Mouse (Mus musculus) midbrain, embryonic 10.5 days (tissue): ENCODE measurements around the gene Ccdc186. TPM values are rescaled to one million over a fixed set of nuclear protein-coding genes. Genes with fewer than 3 reads are reported as not detected.

Experiments
- DNase-seq: peaks from one replicate; pipeline ENCODE4 v3.0.0-alpha.2; 2017; ENCODE audit warnings: low spot score
- H3K27ac ChIP-seq: fragments of 300-500 bp; sonication (generic); replicated peaks from 2 replicates; pipeline ENCODE4 v1.5.1; 2016; ENCODE audit warnings: mild to moderate bottlenecking
- H3K27me3 ChIP-seq: fragments of 300-500 bp; sonication (generic); 2 replicates; pipeline ENCODE4 v1.6.1; 2016; ENCODE audit warnings: low read depth, mild to moderate bottlenecking; ENCODE audit not compliant: poor library complexity, severe bottlenecking
- H3K36me3 ChIP-seq: fragments of 300-500 bp; sonication (generic); 2 replicates; pipeline ENCODE4 v1.6.1; 2016; ENCODE audit warnings: mild to moderate bottlenecking, moderate library complexity
- H3K4me1 ChIP-seq: fragments of 300-500 bp; sonication (generic); 2 replicates; pipeline ENCODE4 v1.6.1; 2016
- H3K4me3 ChIP-seq: fragments of 300-500 bp; sonication (generic); 2 replicates; pipeline ENCODE4 v1.5.1; 2016; ENCODE audit warnings: mild to moderate bottlenecking, moderate library complexity
- H3K9me3 ChIP-seq: fragments of 300-500 bp; sonication (generic); replicated peaks from 2 replicates; pipeline ENCODE4 v1.6.1; 2016; ENCODE audit warnings: mild to moderate bottlenecking
- whole genome bisulfite sequencing: fragments of 180-500 bp; shearing (Covaris S2); methylation state at CpG from one replicate; pipeline ENCODE4 v1.1.7; 2016; 5-methylcytosine and 5-hydroxymethylcytosine counted together
- polyA plus RNA-seq: library from polyadenylated mRNA; unstranded; fragments of >200 nt; fragmentation: Nextera tagmentation; extraction: Ambion mirVana; gene quantifications from 2 replicates; pipeline ENCODE4 v1.2.1, GENCODE M21; 2016

Ccdc186 gene
- polyA plus RNA-seq, 1 experiment from 2014 or later = 15.4 TPM

DNA sequence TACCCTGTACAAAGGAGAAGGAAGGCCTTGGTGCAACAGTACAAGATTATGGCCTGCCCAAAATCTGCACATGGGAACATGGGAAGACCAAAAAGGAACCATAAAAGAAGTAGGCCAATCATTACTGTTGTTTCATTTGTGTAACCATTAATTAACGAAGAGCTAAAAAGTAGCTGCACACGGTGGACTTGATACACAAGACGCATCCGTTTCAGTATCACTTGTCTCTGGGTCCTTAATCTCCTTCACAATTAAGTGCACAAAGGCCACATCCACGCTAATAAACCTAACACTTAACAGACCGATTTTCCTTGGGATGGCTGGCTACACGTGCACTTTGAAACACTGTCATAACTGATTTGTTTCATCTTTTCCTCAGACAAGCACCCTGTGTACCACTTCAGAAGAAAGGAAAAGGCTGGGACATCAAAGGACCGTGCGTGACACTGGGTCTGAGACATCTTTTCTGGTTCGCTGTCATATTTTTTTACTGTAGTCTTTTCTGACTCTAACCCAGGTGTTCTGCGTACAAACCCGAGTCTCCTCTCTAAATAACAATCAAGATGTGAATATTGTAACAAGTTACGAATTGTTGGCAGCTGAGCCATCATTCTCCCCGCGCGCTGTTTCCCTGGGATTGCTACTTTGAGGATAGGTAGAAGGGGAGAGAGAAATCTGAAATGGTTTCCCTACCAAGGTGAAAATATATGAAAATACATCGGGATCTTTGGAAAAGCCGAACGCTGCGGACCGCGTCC, 771 bp downstream of the Ccdc186 start:
- peak; percentile 18 for DNase-seq
- Histone ChIP-seq H3K36me3 (0 out of 2 replicates have a peak, but pooled peaks cover 4% of the 10 kb centered on the region), H3K4me3 (peak overlapping the region; percentile 99), H3K27me3 (peaks cover 31% of the 10 kb centered on the region), H3K27ac (peak overlapping the region; percentile 93), H3K4me1 (peaks cover 31% of the 10 kb centered on the region), H3K9me3 (no peaks in the 10 kb centered on the region; the same call in 1 of the 2 replicates)
- 10% methylated on average over 22 of the region's 22 CpGs for WGBS

- Histone ChIP-seq H3K27ac (no peak overlapping the region), H3K36me3 (peaks cover 13% of the 10 kb centered on the region), H3K9me3 (no peaks in the 10 kb centered on the region), H3K4me3 (no peak overlapping the region), H3K4me1 (peaks cover 32% of the 10 kb centered on the region), H3K27me3 (peaks cover 5% of the 10 kb centered on the region)
- DNase-seq = no peak
- WGBS = 86% methylated on average over 14 of the region's 14 CpGs
Observed at GRCm38 (mm10) chr19:56817851-56818526, 4.0 kb downstream of the Ccdc186 start.

GRCm38 (mm10) chr19:56813360-56813759, 8.6 kb downstream of the Ccdc186 start:
- H3K36me3 ChIP-seq = peaks cover 27% of the 10 kb centered on the region
- no peak overlapping the region for H3K27ac ChIP-seq
- H3K4me3 ChIP-seq = no peak overlapping the region
- no peaks in the 10 kb centered on the region for H3K9me3 ChIP-seq
- 87% methylated on average over 4 of the region's 4 CpGs for WGBS
- no peaks in the 10 kb centered on the region for H3K27me3 ChIP-seq
- peaks cover 23% of the 10 kb centered on the region for H3K4me1 ChIP-seq
- no peak for DNase-seq

DNA sequence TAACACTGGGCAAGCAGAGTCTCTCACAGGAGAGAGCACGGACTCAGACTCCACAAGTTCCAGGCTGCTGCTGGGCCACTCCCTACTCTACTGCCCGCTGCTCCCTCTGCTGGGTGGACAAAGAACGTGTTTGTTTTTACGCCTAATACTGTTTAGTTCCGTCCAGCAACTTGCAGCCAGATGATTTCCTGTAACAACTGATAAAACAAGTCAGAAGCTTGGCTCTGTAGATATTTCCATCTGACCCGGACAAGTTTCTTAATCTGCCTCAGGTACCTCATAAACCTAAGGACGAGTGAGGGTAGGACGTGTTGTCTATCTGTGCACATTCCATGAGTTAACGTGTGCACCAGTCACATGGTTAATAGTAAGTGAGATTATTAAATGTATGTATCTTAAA, 10.4 kb downstream of the Ccdc186 start:
- Histone ChIP-seq H3K4me3 (no peak overlapping the region), H3K4me1 (peaks cover 18% of the 10 kb centered on the region), H3K27me3 (no peaks in the 10 kb centered on the region), H3K36me3 (peaks cover 44% of the 10 kb centered on the region), H3K27ac (no peak overlapping the region), H3K9me3 (no peaks in the 10 kb centered on the region)
- peak; percentile 41 for DNase-seq
- 43% methylated on average over 9 of the region's 9 CpGs for WGBS

DNA sequence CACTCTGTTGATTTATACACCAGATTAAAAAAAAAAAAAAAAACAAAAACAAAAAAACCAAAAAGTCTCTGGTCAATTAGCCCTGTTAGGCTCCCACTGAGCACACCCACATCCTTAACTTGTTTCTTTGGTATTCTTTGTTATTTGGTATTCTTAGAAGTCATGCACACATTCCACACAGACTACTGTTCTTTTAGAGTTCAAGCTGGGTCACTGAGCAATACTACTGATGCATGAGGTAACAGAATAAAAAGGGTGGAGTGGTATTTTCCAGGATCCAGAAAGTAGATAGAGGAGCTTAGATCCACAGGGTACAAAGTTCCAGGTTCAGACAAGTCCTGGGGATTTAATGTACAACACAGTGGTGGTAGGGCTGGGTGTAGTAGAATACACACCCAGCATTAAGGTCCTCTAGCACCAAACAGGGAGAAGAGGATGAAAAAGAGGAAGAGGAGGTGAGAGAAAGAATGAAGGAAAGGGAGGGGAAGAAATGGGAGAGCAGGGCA, 11.3 kb downstream of the Ccdc186 start:
- Histone ChIP-seq H3K9me3 (no peaks in the 10 kb centered on the region), H3K4me1 (peaks cover 16% of the 10 kb centered on the region), H3K36me3 (peaks cover 49% of the 10 kb centered on the region), H3K4me3 (no peak overlapping the region), H3K27ac (no peak overlapping the region), H3K27me3 (no peaks in the 10 kb centered on the region)
- DNase-seq = no peak

DNA sequence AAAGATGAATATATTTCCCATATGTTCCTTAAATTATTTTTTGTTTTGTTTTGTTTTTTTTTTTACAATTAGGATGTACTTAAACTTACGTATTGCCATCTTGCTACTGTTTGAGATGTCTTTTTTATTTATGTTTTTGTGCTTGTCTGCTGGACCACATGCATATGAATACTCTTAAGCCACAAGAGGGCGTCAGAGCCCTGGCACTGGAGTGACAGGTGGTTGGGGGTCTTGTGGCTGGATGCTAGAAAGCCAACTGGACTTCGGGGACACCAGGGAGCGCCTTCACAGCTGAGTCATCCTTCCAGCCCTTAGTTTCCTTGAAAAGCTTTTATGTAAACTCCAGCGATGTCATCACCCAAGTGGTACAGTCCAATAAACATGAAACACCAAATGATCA, 13.2 kb downstream of the Ccdc186 start:
- H3K36me3 ChIP-seq = peaks cover 65% of the 10 kb centered on the region
- DNase-seq = peak; percentile 20

DNA sequence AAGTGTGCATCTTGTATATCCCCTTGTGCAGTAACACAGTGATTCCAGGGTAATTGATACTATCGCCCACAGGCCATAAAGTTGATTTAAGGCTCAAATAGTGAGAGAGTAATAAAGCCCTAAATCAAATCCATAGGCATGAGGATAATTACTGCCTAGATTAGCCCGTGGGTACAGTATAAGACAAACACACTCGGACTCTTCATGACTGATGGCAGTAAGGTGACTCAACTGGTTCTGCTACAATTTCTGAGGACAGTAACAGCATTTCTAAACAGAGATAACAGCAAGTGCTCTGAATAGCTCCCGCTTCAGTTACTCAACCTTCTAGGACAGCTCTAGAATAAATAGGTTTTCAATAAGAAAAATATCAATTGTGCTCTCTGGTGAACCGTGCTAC, 14.9 kb downstream of the Ccdc186 start:
- no peak for DNase-seq
- H3K27ac ChIP-seq = no peak overlapping the region
- 95% methylated on average over 5 of the region's 5 CpGs for WGBS
- H3K9me3 ChIP-seq = no peaks in the 10 kb centered on the region
- peaks cover 71% of the 10 kb centered on the region for H3K36me3 ChIP-seq
- H3K27me3 ChIP-seq = no peaks in the 10 kb centered on the region
- H3K4me3 ChIP-seq = no peak overlapping the region
- peaks cover 12% of the 10 kb centered on the region for H3K4me1 ChIP-seq

More for the DNA sequence above, 13.2 kb downstream of the Ccdc186 start:
- no peak overlapping the region for H3K27ac ChIP-seq
- no peaks in the 10 kb centered on the region for H3K9me3 ChIP-seq
- H3K4me3 ChIP-seq = no peak overlapping the region
- WGBS = 53% methylated on average over 5 of the region's 5 CpGs
- H3K4me1 ChIP-seq = peaks cover 15% of the 10 kb centered on the region
- H3K27me3 ChIP-seq = no peaks in the 10 kb centered on the region

- Histone ChIP-seq H3K4me1 (peaks cover 4% of the 10 kb centered on the region; the same call in 1 of the 2 replicates), H3K9me3 (no peaks in the 10 kb centered on the region), H3K27me3 (no peaks in the 10 kb centered on the region), H3K4me3 (no peak overlapping the region), H3K36me3 (peaks cover 86% of the 10 kb centered on the region), H3K27ac (no peak overlapping the region)
- WGBS = 94% methylated on average over 2 of the region's 2 CpGs
- DNase-seq = no peak
Observed at GRCm38 (mm10) chr19:56805366-56805765, 16.6 kb downstream of the Ccdc186 start.

- 85% methylated on average over 3 of the region's 3 CpGs for WGBS
- no peaks in the 10 kb centered on the region for H3K9me3 ChIP-seq
Observed at GRCm38 (mm10) chr19:56802352-56802746, 19.6 kb downstream of the Ccdc186 start.

GRCm38 (mm10) chr19:56801656-56802351, 20.2 kb downstream of the Ccdc186 start:
- Histone ChIP-seq H3K36me3 (peaks cover 91% of the 10 kb centered on the region), H3K27me3 (no peaks in the 10 kb centered on the region), H3K4me1 (no peaks in the 10 kb centered on the region), H3K27ac (no peak overlapping the region), H3K4me3 (no peak overlapping the region), H3K9me3 (no peaks in the 10 kb centered on the region)
- 93% methylated on average over 10 of the region's 10 CpGs for WGBS
- no peak for DNase-seq

More at GRCm38 (mm10) chr19:56802352-56802746, 19.6 kb downstream of the Ccdc186 start:
- Histone ChIP-seq H3K36me3 (peaks cover 94% of the 10 kb centered on the region), H3K27me3 (no peaks in the 10 kb centered on the region), H3K4me1 (no peaks in the 10 kb centered on the region), H3K27ac (no peak overlapping the region), H3K4me3 (no peak overlapping the region)
- no peak for DNase-seq

DNA sequence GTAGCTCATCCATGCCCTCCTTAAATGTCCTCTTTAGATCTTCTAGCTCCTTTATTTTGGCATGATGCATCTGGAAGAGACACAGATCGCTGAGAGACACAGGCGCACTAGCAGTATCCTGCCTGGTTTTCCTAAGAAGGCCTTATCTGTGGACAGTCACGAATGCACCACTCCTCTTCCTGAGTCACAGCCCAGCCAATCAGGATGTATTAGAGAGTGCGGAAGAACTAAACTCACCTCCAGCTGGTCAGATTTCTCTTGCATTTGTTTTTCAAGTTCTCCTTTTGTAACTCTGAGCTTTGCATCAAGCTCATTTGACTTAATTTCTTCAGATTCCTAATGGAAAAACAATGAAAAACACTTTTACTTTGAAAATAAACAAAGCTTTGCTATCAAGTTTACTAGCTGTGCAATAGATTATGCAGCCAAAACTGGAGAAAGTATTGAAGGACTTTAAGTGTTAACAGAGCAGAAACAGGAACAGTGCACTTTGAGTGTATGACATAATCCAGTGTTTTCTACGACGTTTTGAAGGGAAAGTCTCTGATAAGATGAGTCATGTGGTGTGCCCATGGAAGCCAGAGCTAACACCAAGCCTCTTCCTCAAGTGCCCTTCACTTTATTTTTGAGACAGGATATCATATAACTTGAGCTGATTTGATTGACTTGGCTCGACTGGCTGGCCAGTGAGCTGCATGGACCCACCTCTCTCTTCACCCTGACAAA, 20.9 kb downstream of the Ccdc186 start:
- Histone ChIP-seq H3K36me3 (peaks cover 96% of the 10 kb centered on the region), H3K4me3 (no peak overlapping the region), H3K27ac (no peak overlapping the region), H3K27me3 (no peaks in the 10 kb centered on the region), H3K4me1 (no peaks in the 10 kb centered on the region), H3K9me3 (no peaks in the 10 kb centered on the region)
- DNase-seq = no peak
- WGBS = 87% methylated on average over 7 of the region's 7 CpGs

DNA sequence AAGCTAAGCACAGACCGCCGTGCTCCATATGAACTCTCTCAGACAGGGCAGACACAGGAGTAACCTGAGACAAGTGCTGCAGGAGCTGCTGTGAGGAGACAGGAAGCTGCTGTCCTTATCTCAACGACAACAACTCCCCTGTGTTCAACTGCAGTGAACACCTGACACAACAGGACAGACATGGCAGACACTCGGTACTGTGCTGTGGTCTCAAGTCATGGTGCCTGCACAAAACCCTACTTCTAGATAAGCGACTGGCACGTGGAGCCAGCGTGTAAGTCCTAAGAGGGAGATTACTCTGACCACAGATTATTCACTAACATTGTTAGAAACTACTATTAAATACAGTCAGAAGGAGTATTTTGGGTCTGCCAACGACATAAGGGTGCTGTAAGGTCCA, 21.8 kb downstream of the Ccdc186 start:
- Histone ChIP-seq H3K4me3 (no peak overlapping the region), H3K27ac (no peak overlapping the region), H3K9me3 (no peaks in the 10 kb centered on the region), H3K27me3 (no peaks in the 10 kb centered on the region), H3K4me1 (no peaks in the 10 kb centered on the region), H3K36me3 (peaks cover 96% of the 10 kb centered on the region)
- WGBS = 91% methylated on average over 8 of the region's 8 CpGs
- DNase-seq = no peak
